Mouse (Mus musculus): ENCODE data around the gene Hipk2. TPM values are rescaled to one million over a fixed set of nuclear protein-coding genes. Genes with fewer than 3 reads are reported as not detected.

Hipk2 gene
- total RNA-seq, 2 experiments from 2014 or later = 52.4 to 60.9 TPM

GRCm38 (mm10) chr6:38771061-38771667, 104.8 kb downstream of the Hipk2 start:
- DNase-seq (ENCODE audit: low spot score in 2 of 2) = no peak
- intact Hi-C loops (cut with DNase I) = no loop called here

DNA sequence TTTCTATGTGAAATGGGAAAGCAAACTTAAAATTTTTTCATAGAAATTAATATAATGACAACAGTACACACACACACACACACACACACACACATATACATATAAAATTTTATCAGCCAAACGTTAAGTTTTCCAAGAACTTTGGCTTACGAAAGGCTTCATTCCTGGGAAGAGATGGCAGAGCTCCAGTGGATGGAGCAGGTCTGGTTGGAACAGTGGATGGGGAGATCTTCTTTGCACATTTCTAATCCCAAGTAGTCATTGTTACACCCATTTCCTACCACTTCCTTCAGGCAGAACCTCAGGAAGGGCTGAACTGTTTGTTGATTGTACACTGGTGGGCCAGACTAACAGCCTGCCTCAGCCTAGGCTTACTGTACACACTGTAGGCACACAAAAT, 106.3 kb downstream of the Hipk2 start:
- intact Hi-C loops (cut with DNase I) = no loop called here
- DNase-seq (ENCODE audit: low spot score in 2 of 2) = no peak

GRCm38 (mm10) chr6:38762588-38763265, 113.2 kb downstream of the Hipk2 start:
- intact Hi-C loops (cut with DNase I) = no loop called here
- DNase-seq (ENCODE audit: low spot score in 2 of 2) = no peak

GRCm38 (mm10) chr6:38762006-38762405, 114.0 kb downstream of the Hipk2 start:
- intact Hi-C loops (cut with DNase I) = no loop called here

DNA sequence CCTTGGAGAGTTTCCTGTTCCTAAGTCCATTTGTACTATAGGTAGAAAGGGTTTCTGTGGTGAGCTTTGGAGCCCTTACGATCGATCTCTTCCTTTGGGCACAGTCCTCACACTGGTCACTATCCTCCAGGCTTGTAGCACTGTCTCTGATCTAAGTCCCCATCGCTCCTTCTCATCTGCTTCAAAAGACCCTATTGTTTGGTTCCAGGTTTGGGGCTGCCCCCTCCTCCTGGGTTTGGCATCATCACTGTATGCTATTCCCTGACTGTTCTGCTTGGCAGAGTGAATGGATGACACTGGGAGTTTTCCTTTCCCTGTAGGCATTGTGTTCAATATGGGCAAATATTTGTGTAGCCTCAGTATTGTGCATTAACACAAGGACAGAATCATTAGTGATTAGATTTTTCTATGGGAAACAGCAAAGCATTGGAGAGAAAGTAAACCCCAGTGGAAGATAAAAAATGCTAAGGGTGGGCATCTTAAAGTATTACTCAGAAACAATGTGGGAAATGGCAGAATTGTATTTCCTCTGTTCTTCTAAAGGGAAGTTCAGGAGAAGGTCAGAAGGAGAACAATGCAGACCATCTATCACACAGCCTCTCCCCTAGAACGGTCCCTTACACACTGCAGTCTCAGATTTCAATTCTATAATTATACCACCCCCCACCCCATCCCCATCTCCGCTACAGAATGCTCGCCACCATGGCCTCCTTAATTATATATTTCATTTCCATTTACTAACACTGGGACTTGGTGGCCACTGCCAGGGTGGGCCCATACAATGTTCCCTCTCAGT, 114.9 kb downstream of the Hipk2 start:
- no peak for DNase-seq (ENCODE audit: low spot score in 2 of 2)
- intact Hi-C loops (cut with DNase I) = no loop called here

More at GRCm38 (mm10) chr6:38762006-38762405, 114.0 kb downstream of the Hipk2 start:
- DNase-seq (ENCODE audit: low spot score in 2 of 2) = no peak

GRCm38 (mm10) chr6:38759922-38760620, 115.9 kb downstream of the Hipk2 start:
- intact Hi-C loops (cut with DNase I) = no loop called here
- no peak for DNase-seq (ENCODE audit: low spot score in 2 of 2)

- intact Hi-C loops (cut with DNase I) = no loop called here
- no peak for DNase-seq (ENCODE audit: low spot score in 2 of 2)
Measured at GRCm38 (mm10) chr6:38759186-38759585, 116.8 kb downstream of the Hipk2 start.

- intact Hi-C loops (cut with DNase I) = no loop called here
Measured at GRCm38 (mm10) chr6:38757597-38757996, 118.4 kb downstream of the Hipk2 start.

DNA sequence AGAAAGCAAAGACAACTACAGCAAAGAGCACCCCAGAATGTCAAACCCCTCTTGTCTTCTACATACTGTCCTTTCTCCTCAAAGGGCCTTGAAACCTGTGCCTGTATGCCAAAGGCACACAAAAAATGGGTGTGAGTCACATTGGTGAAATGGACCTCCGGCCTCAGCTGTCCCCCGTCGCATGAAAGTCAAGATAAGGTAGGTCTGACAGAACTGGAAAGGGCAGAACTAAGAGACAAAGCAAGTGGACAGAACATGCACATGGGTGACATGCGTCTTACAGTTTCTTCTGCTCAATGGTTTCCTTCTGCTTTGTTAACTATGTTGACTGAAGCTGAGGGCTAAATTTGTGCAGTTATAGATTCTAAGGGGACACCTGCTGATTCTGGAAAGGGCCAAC, 119.0 kb downstream of the Hipk2 start:
- intact Hi-C loops (cut with DNase I) = no loop called here
- DNase-seq (ENCODE audit: low spot score in 2 of 2) = no peak

More at GRCm38 (mm10) chr6:38757597-38757996, 118.4 kb downstream of the Hipk2 start:
- no peak for DNase-seq (ENCODE audit: low spot score in 2 of 2)

- intact Hi-C loops (cut with DNase I) = no loop called here
- DNase-seq (ENCODE audit: low spot score in 2 of 2) = no peak
Measured at GRCm38 (mm10) chr6:38755961-38756360, 120.0 kb downstream of the Hipk2 start.

DNA sequence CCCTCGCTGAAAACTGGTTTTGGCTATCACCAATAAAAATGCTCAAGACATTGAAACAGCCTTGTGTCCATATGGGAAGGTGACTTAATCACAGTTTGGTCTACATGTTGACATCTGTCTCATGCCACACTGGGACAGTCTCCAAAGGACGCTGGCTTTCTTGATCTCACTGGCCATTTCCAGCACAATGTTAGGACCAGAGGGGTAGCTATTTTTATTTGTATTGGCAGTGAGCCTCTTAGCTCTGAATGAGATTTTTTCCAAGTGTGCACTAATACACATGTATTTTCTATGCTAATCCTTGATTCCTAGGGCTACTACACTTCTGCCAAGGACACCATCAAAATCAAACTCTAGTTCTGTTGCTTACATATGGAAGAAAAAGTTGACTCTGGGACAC, 120.8 kb downstream of the Hipk2 start:
- DNase-seq (ENCODE audit: low spot score in 2 of 2) = no peak
- intact Hi-C loops (cut with DNase I) = no loop called here

DNA sequence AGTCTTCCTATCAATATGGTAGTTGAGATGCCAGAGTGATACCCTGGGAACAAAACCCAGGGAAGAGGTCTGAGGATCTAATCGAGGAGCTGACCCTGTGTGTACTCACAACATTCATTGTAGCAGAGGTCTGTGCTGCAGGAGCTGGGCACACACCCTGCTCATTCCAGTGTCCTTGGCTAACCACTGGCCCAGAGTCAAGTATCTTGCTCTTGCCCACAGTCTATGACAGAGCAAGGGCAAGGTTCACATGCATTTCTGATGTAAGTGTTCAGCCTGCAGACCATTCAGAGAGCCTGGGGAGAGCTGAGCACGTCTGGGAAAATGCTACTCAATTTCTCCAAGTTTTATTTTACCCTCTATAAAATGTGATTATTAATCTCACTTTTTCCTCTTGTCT, 122.2 kb downstream of the Hipk2 start:
- intact Hi-C loops (cut with DNase I) = no loop called here
- DNase-seq (ENCODE audit: low spot score in 2 of 2) = no peak

DNA sequence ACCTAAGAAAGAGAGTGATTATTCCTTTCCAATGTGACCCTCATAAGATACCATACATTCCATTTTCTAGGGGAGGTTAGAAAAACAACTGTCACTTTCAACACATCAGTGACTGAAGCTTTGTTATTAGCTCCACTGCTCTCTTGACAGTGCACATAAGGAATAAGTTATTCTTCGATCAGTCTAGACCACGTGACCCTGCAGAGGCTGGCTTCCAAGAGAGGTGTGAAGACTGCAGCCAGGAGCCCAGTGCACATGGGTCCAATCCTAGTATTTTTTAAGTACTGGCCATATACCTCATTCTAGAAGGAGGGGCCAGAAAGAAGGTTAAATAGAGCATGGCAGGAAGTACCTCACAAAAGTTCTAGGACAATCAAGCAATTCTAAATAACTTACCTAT, 122.9 kb downstream of the Hipk2 start:
- no peak for DNase-seq (ENCODE audit: low spot score in 2 of 2)
- intact Hi-C loops (cut with DNase I) = no loop called here

- intact Hi-C loops (cut with DNase I) = no loop called here
- no peak for DNase-seq (ENCODE audit: low spot score in 2 of 2)
Measured at GRCm38 (mm10) chr6:38752495-38752894, 123.5 kb downstream of the Hipk2 start.

DNA sequence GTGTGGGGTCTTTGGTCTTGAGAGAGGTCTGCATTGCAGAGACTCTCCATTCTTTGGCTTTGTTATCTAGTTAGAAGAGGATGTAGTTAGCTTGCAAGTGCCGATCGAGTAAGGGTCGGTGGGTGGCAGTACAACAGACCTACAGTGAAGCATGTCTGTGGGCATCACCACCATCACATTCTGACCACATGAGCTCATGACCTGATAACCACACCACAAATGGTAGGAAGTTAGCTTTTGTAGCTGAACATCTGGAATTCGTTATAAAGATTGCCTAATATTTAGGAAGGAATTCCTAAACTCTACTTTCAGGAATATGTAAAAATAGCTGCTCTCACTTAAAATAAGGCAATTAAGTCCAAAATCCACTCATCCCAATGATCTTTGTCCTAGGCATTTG, 127.9 kb downstream of the Hipk2 start:
- intact Hi-C loops (cut with DNase I) = no loop called here
- no peak for DNase-seq (ENCODE audit: low spot score in 2 of 2)

GRCm38 (mm10) chr6:38743351-38743750, 132.6 kb downstream of the Hipk2 start:
- intact Hi-C loops (cut with DNase I) = no loop called here
- DNase-seq (ENCODE audit: low spot score in 2 of 2) = no peak

- DNase-seq (ENCODE audit: low spot score in 2 of 2) = no peak
Measured at GRCm38 (mm10) chr6:38742441-38742840, 133.5 kb downstream of the Hipk2 start.

DNA sequence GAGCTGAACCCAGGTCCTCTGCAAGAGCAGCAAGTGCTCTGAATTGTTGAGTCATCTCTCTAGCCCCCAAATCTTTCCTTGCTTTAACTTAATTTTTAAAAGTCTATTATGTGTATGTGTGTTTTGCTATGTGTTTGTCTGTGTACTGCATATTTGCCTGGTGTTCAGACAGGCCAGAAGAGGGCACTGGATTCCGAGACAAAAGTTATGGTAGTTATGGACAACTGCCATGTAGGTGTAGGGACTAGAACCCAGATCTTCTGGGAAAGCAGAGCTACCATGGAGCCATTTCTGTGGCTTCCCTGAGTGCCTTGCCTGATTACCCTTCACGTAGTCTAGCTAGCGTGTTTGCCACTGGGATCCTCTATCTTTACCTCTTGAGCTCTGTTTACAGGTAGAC, 134.9 kb downstream of the Hipk2 start:
- intact Hi-C loops (cut with DNase I) = no loop called here
- DNase-seq (ENCODE audit: low spot score in 2 of 2) = no peak

More at GRCm38 (mm10) chr6:38742441-38742840, 133.5 kb downstream of the Hipk2 start:
- intact Hi-C loops (cut with DNase I) = no loop called here

- intact Hi-C loops (cut with DNase I) = no loop called here
- no peak for DNase-seq (ENCODE audit: low spot score in 2 of 2)
Measured at GRCm38 (mm10) chr6:38739266-38739665, 136.7 kb downstream of the Hipk2 start.

DNA sequence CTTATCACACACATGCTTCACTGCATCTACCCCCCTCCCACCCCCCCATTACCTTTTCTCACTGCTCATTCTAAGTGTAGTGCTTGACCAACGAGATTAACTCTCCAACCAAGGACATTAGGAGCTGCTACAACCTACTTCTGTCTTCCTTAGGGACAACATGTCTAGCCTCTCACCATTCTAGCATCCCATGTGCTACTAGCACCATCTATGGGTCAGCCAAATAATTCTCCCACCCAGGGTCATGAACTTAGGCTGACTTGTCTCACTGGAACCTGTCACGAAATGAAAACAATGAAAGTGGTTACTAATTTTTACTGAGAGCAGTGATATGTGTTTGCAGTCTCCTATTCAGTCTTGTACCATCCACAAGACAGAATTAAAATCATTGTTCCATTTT, 138.2 kb downstream of the Hipk2 start:
- DNase-seq (ENCODE audit: low spot score in 2 of 2) = no peak
- intact Hi-C loops (cut with DNase I) = loop anchor here (2.0 kb wide), 3 partner anchors 139 to 329 kb away; partner anchors contain the start of gene Hipk2
